Mouse (Mus musculus): ENCODE results near the gene Arhgap1. TPM values are rescaled to one million over a fixed set of nuclear protein-coding genes. Genes with fewer than 3 reads are reported as not detected.
A peak's percentile ranks its signal among the peaks of the same experiment; 100 is the strongest.
"Not testable (repeated sequence)": the region's sequence is repeated elsewhere in the genome, so short reads cannot be mapped to it uniquely, and the experiment has no call there.

Arhgap1 gene
- polyA plus RNA-seq (2016; fragmentation: Nextera tagmentation; extraction: Ambion mirVana), result 168 and 169 TPM in 2 replicates

DNA sequence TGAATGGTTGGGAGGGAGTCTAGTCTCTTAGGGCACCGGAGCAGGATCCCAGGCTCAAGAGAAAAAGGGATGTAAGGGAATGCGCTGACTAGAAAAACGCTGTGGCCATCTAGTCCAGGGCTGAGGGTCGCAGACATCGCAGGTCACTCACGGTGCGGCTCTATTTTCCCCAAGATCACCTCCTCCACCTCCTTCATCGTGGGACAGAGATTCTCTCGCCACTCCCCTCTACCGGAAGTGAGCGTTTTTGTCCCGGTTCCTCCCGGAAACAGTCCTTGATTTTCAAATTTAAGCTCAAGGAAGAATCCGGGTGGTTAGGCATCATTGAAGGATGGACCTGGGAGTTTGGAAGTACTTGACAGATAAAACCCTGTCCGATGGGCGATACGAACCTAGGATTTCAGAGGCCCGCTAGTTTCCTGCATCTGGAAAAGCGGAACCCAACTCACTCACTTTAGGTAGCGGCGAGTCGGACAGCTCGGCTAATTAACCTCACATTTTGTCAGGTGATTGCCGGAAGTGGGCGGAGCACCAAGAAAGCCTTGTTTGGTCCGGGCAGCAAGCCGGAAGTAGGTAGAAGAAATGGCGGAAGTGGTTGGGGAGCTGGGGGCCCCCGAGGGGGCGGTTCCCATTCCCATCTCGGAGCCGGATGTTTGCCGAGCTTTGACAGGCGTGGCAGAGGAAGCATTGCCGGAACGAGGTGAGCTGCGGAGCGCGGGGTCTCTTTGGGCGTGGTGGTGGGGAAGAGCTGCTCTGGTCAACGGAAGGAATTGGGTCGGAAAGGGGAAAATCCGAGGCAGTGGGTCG lies at the start of gene Arhgap1, which contains the start of gene Zfp408:
Gene Arhgap1 (plus strand): TSS at position 308 of the 807 bp plus-strand sequence.
Gene Zfp408 (minus strand): TSS at position 239 of the 807 bp plus-strand sequence.
- H3K4me2 ChIP-seq, result peak within 1 kb of the TSS; percentile 94
- H3K27me3 ChIP-seq (replicated peaks), result no peaks in the 10 kb centered on the region
- H3K9me3 ChIP-seq (replicated peaks), result no peaks in the 10 kb centered on the region
- H3K27ac ChIP-seq (ENCODE audit: poor library complexity, severe bottlenecking), result peak within 1 kb of the TSS; percentile 88
- WGBS, result under 1% methylated on average over 44 of the region's 44 CpGs
- peak within 1 kb of the TSS; percentile 86 for H3K4me3 ChIP-seq
- ATAC-seq (ENCODE audit: insufficient number of reproducible peaks, low FRiP score), result peak; percentile 94
- H3K4me1 ChIP-seq (replicated peaks), result peaks cover 48% of the 10 kb centered on the region
- peak within 1 kb of the TSS; percentile 95 for H3K9ac ChIP-seq
- peaks cover 48% of the 10 kb centered on the region for H3K36me3 ChIP-seq

DNA sequence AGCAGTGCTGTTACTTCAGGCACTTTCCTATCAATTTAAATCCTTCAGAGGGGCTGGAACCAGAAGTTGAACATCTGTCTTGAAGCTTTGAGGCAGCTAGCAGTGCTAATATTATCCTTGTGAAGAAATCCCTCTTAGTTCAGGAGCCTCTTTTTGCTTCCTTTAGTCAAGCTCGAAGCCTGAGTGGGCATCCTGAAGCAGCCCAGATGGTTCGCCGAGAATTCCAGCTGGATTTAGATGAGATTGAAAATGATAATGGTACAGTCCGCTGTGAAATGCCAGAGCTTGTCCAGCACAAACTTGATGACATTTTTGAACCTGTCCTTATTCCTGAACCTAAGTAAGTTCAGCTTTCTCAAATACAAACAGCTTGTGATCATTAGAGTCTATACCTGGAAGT lies 49.2 kb upstream of the Arhgap1 start:
- Histone ChIP-seq H3K4me2 (no peak overlapping the region), H3K4me1 (replicated peaks) (no peaks in the 10 kb centered on the region), H3K4me3 (no peak overlapping the region), H3K27ac (ENCODE audit: poor library complexity, severe bottlenecking) (no peak overlapping the region), H3K9me3 (replicated peaks) (no peaks in the 10 kb centered on the region), H3K36me3 (peaks cover 80% of the 10 kb centered on the region), H3K27me3 (replicated peaks) (no peaks in the 10 kb centered on the region), H3K9ac (no peak overlapping the region)
- WGBS, result 91% methylated on average over 4 of the region's 4 CpGs
- ATAC-seq (ENCODE audit: insufficient number of reproducible peaks, low FRiP score), result no peak

GRCm38 (mm10) chr2:91602389-91602788 lies 47.3 kb upstream of the Arhgap1 start:
- Histone ChIP-seq H3K27me3 (replicated peaks) (no peaks in the 10 kb centered on the region), H3K36me3 (peaks cover 79% of the 10 kb centered on the region), H3K9ac (no peak overlapping the region), H3K4me3 (no peak overlapping the region), H3K9me3 (replicated peaks) (no peaks in the 10 kb centered on the region), H3K4me2 (no peak overlapping the region), H3K4me1 (replicated peaks) (no peaks in the 10 kb centered on the region), H3K27ac (ENCODE audit: poor library complexity, severe bottlenecking) (no peak overlapping the region)
- WGBS, result 88% methylated on average over 4 of the region's 4 CpGs
- ATAC-seq (ENCODE audit: insufficient number of reproducible peaks, low FRiP score), result no peak

DNA sequence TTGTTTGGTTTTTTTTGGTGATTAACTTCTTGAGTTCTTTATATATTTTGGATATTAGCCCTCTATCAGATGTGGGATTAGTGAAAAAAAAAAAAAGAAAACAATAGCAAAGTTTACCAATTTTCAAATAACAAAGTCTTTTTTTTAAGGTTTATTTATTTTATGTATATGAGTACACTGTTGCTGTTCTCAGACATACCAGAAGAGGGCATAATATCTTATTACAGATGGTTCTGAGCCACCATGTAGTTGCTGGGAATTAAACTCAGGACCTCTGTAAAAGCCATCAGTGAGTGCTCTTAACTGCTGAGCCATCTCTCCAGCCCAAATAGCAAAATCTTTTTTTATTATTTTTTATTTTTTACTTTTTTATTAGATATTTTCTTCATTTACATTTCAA lies 40.3 kb upstream of the Arhgap1 start:
- H3K36me3 ChIP-seq, result peaks cover 72% of the 10 kb centered on the region
- not testable (repeated sequence) for H3K4me1 ChIP-seq (replicated peaks); H3K9me3 ChIP-seq (replicated peaks); H3K4me2 ChIP-seq; H3K4me3 ChIP-seq; H3K9ac ChIP-seq; ATAC-seq (ENCODE audit: insufficient number of reproducible peaks, low FRiP score); H3K27me3 ChIP-seq (replicated peaks); H3K27ac ChIP-seq (ENCODE audit: poor library complexity, severe bottlenecking)

- Histone ChIP-seq H3K4me1 (replicated peaks) (no peaks in the 10 kb centered on the region), H3K9ac (no peak overlapping the region), H3K36me3 (peaks cover 61% of the 10 kb centered on the region), H3K9me3 (replicated peaks) (no peaks in the 10 kb centered on the region), H3K27me3 (replicated peaks) (no peaks in the 10 kb centered on the region), H3K4me2 (no peak overlapping the region), H3K4me3 (no peak overlapping the region), H3K27ac (ENCODE audit: poor library complexity, severe bottlenecking) (no peak overlapping the region)
- ATAC-seq (ENCODE audit: insufficient number of reproducible peaks, low FRiP score), result no peak
- WGBS, result 85% methylated on average over 5 of the region's 5 CpGs
These were observed 27.3 kb upstream of the Arhgap1 start for GRCm38 (mm10) chr2:91622356-91622755.

DNA sequence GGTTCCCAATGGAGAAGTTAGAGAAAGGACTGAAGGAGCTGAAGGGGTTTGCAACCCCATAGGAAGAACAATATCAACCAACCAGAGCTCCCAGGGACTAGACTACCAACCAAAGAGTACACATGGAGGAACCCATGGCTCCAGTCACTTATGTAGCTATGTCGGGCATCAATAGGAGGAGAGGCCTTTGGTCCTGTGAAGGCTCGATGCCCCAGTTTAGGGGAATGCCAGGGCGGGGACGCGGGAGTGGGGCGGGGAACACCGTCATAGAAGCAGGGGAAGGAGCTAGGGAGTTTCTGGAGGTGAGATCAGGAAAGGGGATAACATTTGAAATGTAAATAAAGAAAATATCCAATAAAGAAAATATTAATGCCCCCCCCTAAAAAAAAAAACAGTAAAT lies 26.3 kb upstream of the Arhgap1 start:
- ATAC-seq (ENCODE audit: insufficient number of reproducible peaks, low FRiP score); H3K9ac ChIP-seq; H3K4me3 ChIP-seq; H3K4me2 ChIP-seq; H3K27me3 ChIP-seq (replicated peaks); H3K9me3 ChIP-seq (replicated peaks); H3K27ac ChIP-seq (ENCODE audit: poor library complexity, severe bottlenecking); H3K4me1 ChIP-seq (replicated peaks): not testable (repeated sequence)
- H3K36me3 ChIP-seq, result peaks cover 51% of the 10 kb centered on the region
- 95% methylated on average over 7 of the region's 7 CpGs for WGBS

GRCm38 (mm10) chr2:91627486-91627885 lies 22.2 kb upstream of the Arhgap1 start:
- Histone ChIP-seq H3K4me1 (replicated peaks) (no peaks in the 10 kb centered on the region), H3K4me2 (no peak overlapping the region), H3K27ac (ENCODE audit: poor library complexity, severe bottlenecking) (no peak overlapping the region), H3K9me3 (replicated peaks) (no peaks in the 10 kb centered on the region), H3K36me3 (peaks cover 15% of the 10 kb centered on the region), H3K27me3 (replicated peaks) (no peaks in the 10 kb centered on the region), H3K9ac (no peak overlapping the region), H3K4me3 (no peak overlapping the region)
- 63% methylated on average over 5 of the region's 5 CpGs for WGBS
- no peak for ATAC-seq (ENCODE audit: insufficient number of reproducible peaks, low FRiP score)

DNA sequence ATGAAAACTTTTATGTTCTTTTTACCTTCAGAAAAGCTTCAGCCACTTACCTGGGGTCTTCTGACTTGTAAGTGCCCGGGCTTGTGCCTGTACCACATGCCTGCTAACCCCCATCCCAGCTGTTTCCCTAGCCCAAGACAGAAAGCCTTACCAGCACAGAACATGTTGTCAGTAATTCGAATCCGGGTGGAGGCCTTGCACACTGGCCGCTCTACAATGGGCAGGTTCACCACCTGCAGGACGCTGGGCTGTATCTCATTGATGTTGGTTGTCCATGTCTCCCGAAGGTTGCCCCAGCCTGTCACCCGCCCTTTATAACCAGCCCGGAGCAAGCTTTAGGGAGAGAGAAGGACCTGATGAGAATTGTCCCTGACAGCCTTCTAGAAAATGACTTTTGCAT lies 21.5 kb upstream of the Arhgap1 start:
- no peak overlapping the region for H3K9ac ChIP-seq
- ATAC-seq (ENCODE audit: insufficient number of reproducible peaks, low FRiP score), result no peak
- H3K4me1 ChIP-seq (replicated peaks), result no peaks in the 10 kb centered on the region
- WGBS, result 84% methylated on average over 8 of the region's 8 CpGs
- no peaks in the 10 kb centered on the region for H3K9me3 ChIP-seq (replicated peaks)
- no peak overlapping the region for H3K4me2 ChIP-seq
- H3K27ac ChIP-seq (ENCODE audit: poor library complexity, severe bottlenecking), result no peak overlapping the region
- H3K27me3 ChIP-seq (replicated peaks), result no peaks in the 10 kb centered on the region
- H3K4me3 ChIP-seq, result no peak overlapping the region
- H3K36me3 ChIP-seq, result peaks cover 9% of the 10 kb centered on the region

- 83% methylated on average over 18 of the region's 18 CpGs for WGBS
- Histone ChIP-seq H3K27ac (ENCODE audit: poor library complexity, severe bottlenecking) (no peak overlapping the region), H3K27me3 (replicated peaks) (no peaks in the 10 kb centered on the region), H3K4me2 (no peak overlapping the region), H3K9ac (no peak overlapping the region), H3K9me3 (replicated peaks) (no peaks in the 10 kb centered on the region), H3K4me3 (no peak overlapping the region), H3K4me1 (replicated peaks) (no peaks in the 10 kb centered on the region), H3K36me3 (no peaks in the 10 kb centered on the region)
- ATAC-seq (ENCODE audit: insufficient number of reproducible peaks, low FRiP score), result no peak; the same call in 1 of the 2 replicates
These were observed 20.0 kb upstream of the Arhgap1 start for GRCm38 (mm10) chr2:91629682-91630081.

- WGBS, result 88% methylated on average over 12 of the region's 12 CpGs
- H3K9me3 ChIP-seq (replicated peaks), result no peaks in the 10 kb centered on the region
These were observed 19.3 kb upstream of the Arhgap1 start for GRCm38 (mm10) chr2:91630384-91630783.

DNA sequence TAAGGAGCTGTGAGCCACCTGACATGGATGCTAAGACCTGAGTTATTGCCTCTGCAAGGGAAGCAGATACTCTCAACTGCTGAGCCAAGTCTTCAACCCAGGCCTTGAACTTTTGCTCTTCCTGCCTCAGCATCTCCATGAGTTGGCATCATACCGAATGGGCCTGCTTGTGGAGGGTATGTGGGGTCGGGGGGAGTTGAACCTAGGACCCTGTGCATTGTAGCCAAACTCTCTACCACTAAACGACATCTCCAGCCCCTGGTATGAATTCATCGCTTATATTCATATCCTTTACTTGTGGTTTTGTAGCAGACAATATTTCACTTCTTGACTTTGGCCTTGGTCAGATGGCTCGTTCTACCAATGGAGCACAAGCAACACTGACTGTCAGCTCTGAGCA lies 17.8 kb upstream of the Arhgap1 start:
- no peak for ATAC-seq (ENCODE audit: insufficient number of reproducible peaks, low FRiP score)
- H3K9ac ChIP-seq, result no peak overlapping the region
- no peak overlapping the region for H3K4me2 ChIP-seq
- 80% methylated on average over 5 of the region's 5 CpGs for WGBS
- no peaks in the 10 kb centered on the region for H3K9me3 ChIP-seq (replicated peaks)
- H3K27ac ChIP-seq (ENCODE audit: poor library complexity, severe bottlenecking), result no peak overlapping the region
- no peaks in the 10 kb centered on the region for H3K27me3 ChIP-seq (replicated peaks)
- H3K36me3 ChIP-seq, result no peaks in the 10 kb centered on the region
- H3K4me3 ChIP-seq, result no peak overlapping the region
- H3K4me1 ChIP-seq (replicated peaks), result 0 out of 2 replicates have a peak, but pooled peaks cover 3% of the 10 kb centered on the region

More at GRCm38 (mm10) chr2:91630384-91630783, 19.3 kb upstream of the Arhgap1 start:
- Histone ChIP-seq H3K36me3 (no peaks in the 10 kb centered on the region), H3K27me3 (replicated peaks) (no peaks in the 10 kb centered on the region), H3K27ac (ENCODE audit: poor library complexity, severe bottlenecking) (no peak overlapping the region), H3K4me3 (no peak overlapping the region), H3K4me2 (no peak overlapping the region), H3K4me1 (replicated peaks) (0 out of 2 replicates have a peak, but pooled peaks cover 3% of the 10 kb centered on the region), H3K9ac (no peak overlapping the region)
- ATAC-seq (ENCODE audit: insufficient number of reproducible peaks, low FRiP score), result no peak

All from heart, embryonic 12.5 days (tissue).